8 mouse cellular contexts compared by ENCODE assay signal in genomic region chr8:26833297-26833696, GRCm38 (mm10).
DNase-seq lines count a peak whose midpoint lies in the region; ATAC-seq and TF ChIP-seq lines count a peak whose summit lies in the region.

No protein-coding gene starts in this region.

- DNase-seq in right cerebral cortex, postnatal 10 days (ENCODE audit: low spot score in 2 of 2): peak; percentile 61
- DNase-seq in right cerebral cortex, adult 2 months (ENCODE audit: low spot score in 2 of 2): no peak
- peak; percentile 72 for DNase-seq in limb, embryonic 14.5 days (ENCODE audit: low spot score)
- no peak for DNase-seq in layer of hippocampus, postnatal 14 days (ENCODE audit: low spot score in 2 of 2)
- no peak for DNase-seq in frontal cortex, postnatal 10 days (ENCODE audit: low spot score in 2 of 2)

- peaks cover 24% of the 10 kb centered on the region; the same call in 1 of the 2 replicates for H3K27me3 ChIP-seq in limb, embryonic 14.5 days (ENCODE audit: control insufficient read depth, insufficient read depth, low read length)
- no peaks in the 10 kb centered on the region for H3K27me3 ChIP-seq in stomach, embryonic 14.5 days (ENCODE audit: control insufficient read depth, insufficient read depth, low read length)
- H3K27me3 ChIP-seq in heart, embryonic 12.5 days (replicated peaks): peaks cover 4% of the 10 kb centered on the region; the same call in 1 of the 2 replicates

- no peak for TF ChIP-seq POLR2A in limb, embryonic 14.5 days (IDR thresholded peaks at IDR 0.05; ENCODE audit: borderline replicate concordance, extremely low read depth, insufficient read depth, insufficient read length)

- no peaks in the 10 kb centered on the region for H3K36me3 ChIP-seq in limb, embryonic 14.5 days (ENCODE audit: control insufficient read depth, insufficient read depth, low read length)
- no peaks in the 10 kb centered on the region for H3K36me3 ChIP-seq in stomach, embryonic 14.5 days (ENCODE audit: control insufficient read depth, insufficient read depth, low read length)
- H3K36me3 ChIP-seq in heart, embryonic 12.5 days: no peaks in the 10 kb centered on the region

- WGBS in limb, embryonic 14.5 days: 15% methylated on average over 4 of the region's 4 CpGs
- 14% methylated on average over 4 of the region's 4 CpGs for WGBS in stomach, embryonic 14.5 days
- WGBS in heart, embryonic 12.5 days: 46% methylated on average over 4 of the region's 4 CpGs

- ATAC-seq in hematopoietic stem cell, adult 5-6 weeks (replicated peaks in 1 of 2; ENCODE audit: insufficient read depth in 1 of 2, low FRiP score in 2 of 2, low TSS enrichment in 1 of 2, low read depth in 1 of 2, poor library complexity in 2 of 2, severe bottlenecking in 2 of 2): peak; percentile 15 to 16; a peak in 1 of 4 replicates
- ATAC-seq in limb, embryonic 14.5 days (ENCODE audit: low FRiP score, low read depth): no peak
- ATAC-seq in stomach, embryonic 14.5 days (ENCODE audit: insufficient number of reproducible peaks, insufficient read depth, low FRiP score, low read depth): peak; percentile 58
- ATAC-seq in heart, embryonic 12.5 days (ENCODE audit: insufficient number of reproducible peaks, low FRiP score): no peak

- no peak overlapping the region for H3K4me3 ChIP-seq in limb, embryonic 14.5 days (replicated peaks; ENCODE audit: low read length)
- H3K4me3 ChIP-seq in stomach, embryonic 14.5 days (ENCODE audit: low read depth, low read length): no peak overlapping the region
- H3K4me3 ChIP-seq in heart, embryonic 12.5 days: no peak overlapping the region

- H3K9me3 ChIP-seq in limb, embryonic 14.5 days (ENCODE audit: control insufficient read depth, low read length): no peaks in the 10 kb centered on the region
- H3K9me3 ChIP-seq in stomach, embryonic 14.5 days (ENCODE audit: control insufficient read depth, low read depth, low read length): no peaks in the 10 kb centered on the region
- H3K9me3 ChIP-seq in heart, embryonic 12.5 days (replicated peaks): no peaks in the 10 kb centered on the region

- no peak overlapping the region for H3K4me2 ChIP-seq in limb, embryonic 14.5 days (replicated peaks; ENCODE audit: low read depth, low read length, severe bottlenecking)
- no peak overlapping the region for H3K4me2 ChIP-seq in stomach, embryonic 14.5 days (replicated peaks; ENCODE audit: low read depth, low read length)
- no peak overlapping the region for H3K4me2 ChIP-seq in heart, embryonic 12.5 days

- H3K9ac ChIP-seq in limb, embryonic 14.5 days (ENCODE audit: low read depth, low read length, severe bottlenecking): no peak overlapping the region
- no peak overlapping the region for H3K9ac ChIP-seq in stomach, embryonic 14.5 days (replicated peaks; ENCODE audit: low read depth, low read length)
- H3K9ac ChIP-seq in heart, embryonic 12.5 days: no peak overlapping the region

- H3K4me1 ChIP-seq in limb, embryonic 14.5 days (ENCODE audit: control insufficient read depth, insufficient read depth, low read length): peaks cover 34% of the 10 kb centered on the region
- H3K4me1 ChIP-seq in stomach, embryonic 14.5 days (ENCODE audit: control insufficient read depth, insufficient read depth, low read length): peaks cover 33% of the 10 kb centered on the region
- H3K4me1 ChIP-seq in heart, embryonic 12.5 days (replicated peaks): peaks cover 21% of the 10 kb centered on the region

- no peak overlapping the region for H3K27ac ChIP-seq in limb, embryonic 14.5 days (replicated peaks; ENCODE audit: low read depth, low read length)
- H3K27ac ChIP-seq in stomach, embryonic 14.5 days (ENCODE audit: low read length): 0 out of 2 replicates have a peak overlapping the region, but pooled peaks have one; percentile 13
- no peak overlapping the region for H3K27ac ChIP-seq in heart, embryonic 12.5 days (ENCODE audit: poor library complexity, severe bottlenecking)

Comparison
In these comparisons a context has a peak if more than half of its experiments do, and no peak if none do; other contexts are left out.
1. DNase-seq: peak in right cerebral cortex, postnatal 10 days (2 of 2) and limb, embryonic 14.5 days (single experiment); none in right cerebral cortex, adult 2 months (0 of 2), layer of hippocampus, postnatal 14 days (0 of 2) and frontal cortex, postnatal 10 days (0 of 2).
2. ATAC-seq: peak in hematopoietic stem cell, adult 5-6 weeks (2 of 2) and stomach, embryonic 14.5 days (single experiment); none in limb, embryonic 14.5 days (single experiment) and heart, embryonic 12.5 days (single experiment).